Mouse (Mus musculus) neural tube, embryonic 11.5 days (tissue): Measurements from ENCODE around the gene Hpf1. TPM values are rescaled to one million over a fixed set of nuclear protein-coding genes. Genes with fewer than 3 reads are reported as not detected.

ENCODE experiments used
- ATAC-seq: fragments of 200-750 bp; cut with Nextera tagmentation; 2 replicates; pipeline ENCODE4 v1.8.0; 2017; ENCODE audit warnings: moderate number of reproducible peaks, mild to moderate bottlenecking, moderate TSS enrichment, moderate library complexity; ENCODE audit not compliant: insufficient read depth, low FRiP score, low TSS enrichment
- DNase-seq: peaks from one replicate; pipeline ENCODE4 v3.0.0-alpha.2; 2015; ENCODE audit warnings: low spot score
- H3K27ac ChIP-seq: fragments of 300-500 bp; sonication (generic); 2 replicates; pipeline ENCODE4 v1.5.1; 2014; ENCODE audit warnings: low read depth, mild to moderate bottlenecking, low read length
- H3K27me3 ChIP-seq: fragments of 300-500 bp; sonication (generic); 2 replicates; pipeline ENCODE4 v1.6.1; 2014; ENCODE audit warnings: mild to moderate bottlenecking, low read length, mixed read lengths; ENCODE audit not compliant: control insufficient read depth, insufficient read depth
- H3K36me3 ChIP-seq: fragments of 300-500 bp; sonication (generic); 2 replicates; pipeline ENCODE4 v1.6.1; 2014; ENCODE audit warnings: mild to moderate bottlenecking, low read length, moderate library complexity, mixed read lengths; ENCODE audit not compliant: control insufficient read depth, insufficient read depth
- H3K4me1 ChIP-seq: fragments of 300-500 bp; sonication (generic); 2 replicates; pipeline ENCODE4 v1.6.1; 2014; ENCODE audit warnings: low read length, mixed read lengths; ENCODE audit not compliant: control insufficient read depth, insufficient read depth
- H3K4me2 ChIP-seq: fragments of 300-500 bp; sonication (generic); 2 replicates; pipeline ENCODE4 v1.6.1; 2014; ENCODE audit warnings: low read depth, mild to moderate bottlenecking, moderate library complexity
- H3K4me3 ChIP-seq: fragments of 300-500 bp; sonication (generic); 2 replicates; pipeline ENCODE4 v1.5.1; 2014; ENCODE audit warnings: low read depth, low read length
- H3K9ac ChIP-seq: fragments of 300-500 bp; sonication (generic); 2 replicates; pipeline ENCODE4 v1.6.1; 2014; ENCODE audit warnings: mild to moderate bottlenecking, low read length
- H3K9me3 ChIP-seq: fragments of 300-500 bp; sonication (generic); 2 replicates; pipeline ENCODE4 v1.6.1; 2016; ENCODE audit warnings: low read length; ENCODE audit not compliant: control insufficient read depth
- WGBS: fragments of 180-500 bp; shearing (Covaris S2); extraction: QIAGEN DNeasy Blood & Tissue Kit; methylation state at CpG from one replicate; pipeline ENCODE4 v1.1.7; 2014; 5-methylcytosine and 5-hydroxymethylcytosine counted together
- polyA plus RNA-seq: library from polyadenylated mRNA; unstranded; fragments of >200 nt; fragmentation: Nextera tagmentation; extraction: Ambion mirVana; gene quantifications from 2 replicates; pipeline ENCODE4 v1.2.1, GENCODE M21; 2014

Gene Hpf1
- polyA plus RNA-seq, 1 experiment from 2014 or later, result 113 TPM

DNA sequence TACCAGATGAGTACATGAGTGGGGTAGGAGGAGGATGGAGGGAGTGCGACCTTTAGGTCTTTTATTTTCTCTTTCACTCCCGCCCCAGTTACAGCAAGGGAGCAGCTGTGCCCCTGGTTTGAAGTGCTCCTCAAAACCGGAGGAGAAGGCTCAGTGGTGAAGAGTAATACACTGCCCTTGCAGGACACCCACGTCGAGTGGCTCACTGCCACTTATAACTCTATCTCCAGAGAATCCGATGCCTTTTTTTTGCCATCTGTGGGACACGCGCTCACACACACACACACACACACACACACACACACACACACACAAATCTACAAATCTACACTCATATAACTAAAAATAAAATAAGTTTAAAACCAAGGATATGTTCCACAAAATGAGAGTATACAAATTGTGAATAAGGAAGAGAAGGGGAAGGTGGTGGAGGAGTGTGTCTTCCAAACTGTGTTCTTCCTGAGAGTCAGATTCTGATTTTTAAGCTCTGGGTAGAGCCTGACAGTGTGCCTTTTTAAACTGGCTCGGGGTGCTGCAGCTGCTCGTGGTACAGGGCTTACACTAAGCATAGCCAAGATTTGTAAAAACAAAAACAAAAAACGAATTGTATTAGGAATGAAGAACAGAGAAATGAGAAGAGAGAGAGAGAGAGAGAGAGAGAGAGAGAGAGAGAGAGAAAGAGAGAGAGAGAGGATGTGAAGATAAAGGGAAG is 931 bp upstream of the Hpf1 start:
- H3K4me2 ChIP-seq, result no peak overlapping the region
- H3K9ac ChIP-seq, result no peak overlapping the region
- DNase-seq, result no peak
- ATAC-seq, result no peak
- no peak overlapping the region for H3K27ac ChIP-seq
- H3K27me3 ChIP-seq, result no peaks in the 10 kb centered on the region
- WGBS, result 83% methylated on average over 11 of the region's 11 CpGs
- H3K4me3 ChIP-seq, result no peak overlapping the region
- H3K36me3 ChIP-seq, result no peaks in the 10 kb centered on the region
- H3K9me3 ChIP-seq, result no peaks in the 10 kb centered on the region
- H3K4me1 ChIP-seq, result 0 out of 2 replicates have a peak, but pooled peaks cover 9% of the 10 kb centered on the region

DNA sequence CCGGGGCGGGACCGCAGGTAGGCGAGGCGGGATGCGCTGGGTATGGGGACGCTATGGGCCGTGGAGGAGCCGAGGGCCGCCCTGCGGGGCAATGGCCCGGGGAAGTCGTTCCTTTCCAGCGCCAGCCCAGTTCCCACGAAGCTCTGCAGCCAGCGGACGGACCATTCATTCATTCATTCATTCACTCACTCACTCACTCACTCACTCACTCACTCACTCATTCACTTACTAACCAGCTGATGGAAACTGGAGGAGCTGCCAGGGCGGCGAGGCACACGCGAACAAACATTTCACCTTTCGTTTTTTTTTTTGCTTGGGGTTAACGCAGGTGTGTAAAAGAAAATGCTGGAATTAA is 279 bp downstream of the Hpf1 start:
- 2% methylated on average over 22 of the region's 23 CpGs for WGBS
- Histone ChIP-seq H3K9me3 (no peaks in the 10 kb centered on the region), H3K9ac (peak overlapping the region; percentile 73), H3K4me3 (peak overlapping the region; percentile 73), H3K36me3 (no peaks in the 10 kb centered on the region), H3K4me2 (peak overlapping the region; percentile 65), H3K27ac (no peak overlapping the region), H3K27me3 (no peaks in the 10 kb centered on the region), H3K4me1 (0 out of 2 replicates have a peak, but pooled peaks cover 9% of the 10 kb centered on the region)
- no peak for DNase-seq
- no peak for ATAC-seq

DNA sequence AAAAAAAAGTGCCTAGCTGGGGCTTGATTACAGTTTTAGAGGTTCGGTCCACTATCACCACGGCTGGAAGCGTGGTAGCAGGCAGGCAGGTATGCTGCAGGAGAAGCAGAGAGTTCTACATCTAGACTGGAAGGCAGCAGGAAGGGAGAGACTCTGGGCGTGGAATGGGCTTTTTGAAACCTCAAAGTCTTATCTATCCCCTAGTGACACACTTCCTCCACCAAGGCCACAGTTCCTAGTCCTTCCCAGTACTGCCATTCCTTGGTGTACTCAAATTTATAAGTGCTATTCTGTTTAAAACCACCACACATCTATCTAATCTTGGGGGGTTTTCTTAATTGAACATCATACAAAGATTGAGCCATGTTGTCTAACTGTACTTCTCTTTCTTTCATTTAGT is 1.5 kb downstream of the Hpf1 start:
- 0 out of 2 replicates have a peak, but pooled peaks cover 9% of the 10 kb centered on the region for H3K4me1 ChIP-seq
- no peaks in the 10 kb centered on the region for H3K27me3 ChIP-seq
- no peak overlapping the region for H3K27ac ChIP-seq
- H3K9me3 ChIP-seq, result no peaks in the 10 kb centered on the region
- no peak overlapping the region for H3K9ac ChIP-seq
- H3K4me2 ChIP-seq, result no peak overlapping the region; the same call in 1 of the 2 replicates
- ATAC-seq (no peak), DNase-seq (no peak)
- no peak overlapping the region for H3K4me3 ChIP-seq
- no peaks in the 10 kb centered on the region for H3K36me3 ChIP-seq
- 92% methylated on average over 4 of the region's 4 CpGs for WGBS

DNA sequence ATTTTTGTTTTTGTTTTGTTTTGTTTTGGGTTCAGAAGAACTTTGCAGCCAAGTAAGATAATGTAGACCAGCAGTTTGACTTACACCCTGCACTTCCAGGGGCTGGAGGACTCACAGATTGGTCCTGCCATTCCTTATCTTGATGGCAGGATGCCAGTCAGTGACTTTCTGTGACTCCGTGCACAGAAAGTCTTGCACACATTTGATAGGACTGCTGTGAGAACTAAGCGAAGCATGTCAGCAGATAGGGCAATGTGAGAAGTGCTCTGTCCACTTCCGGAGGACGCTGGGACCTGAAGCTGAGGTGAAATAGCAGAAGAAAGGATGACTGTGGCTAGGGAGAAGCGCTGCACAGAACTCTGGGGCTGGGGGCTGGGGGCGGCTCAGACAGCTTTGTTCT is 5.7 kb downstream of the Hpf1 start:
- Histone ChIP-seq H3K36me3 (no peaks in the 10 kb centered on the region; the same call in 1 of the 2 replicates), H3K27ac (no peak overlapping the region), H3K4me1 (0 out of 2 replicates have a peak, but pooled peaks cover 7% of the 10 kb centered on the region), H3K4me2 (no peak overlapping the region), H3K27me3 (no peaks in the 10 kb centered on the region), H3K9ac (no peak overlapping the region), H3K9me3 (no peaks in the 10 kb centered on the region), H3K4me3 (no peak overlapping the region)
- 89% methylated on average over 6 of the region's 6 CpGs for WGBS
- ATAC-seq (no peak), DNase-seq (no peak)

DNA sequence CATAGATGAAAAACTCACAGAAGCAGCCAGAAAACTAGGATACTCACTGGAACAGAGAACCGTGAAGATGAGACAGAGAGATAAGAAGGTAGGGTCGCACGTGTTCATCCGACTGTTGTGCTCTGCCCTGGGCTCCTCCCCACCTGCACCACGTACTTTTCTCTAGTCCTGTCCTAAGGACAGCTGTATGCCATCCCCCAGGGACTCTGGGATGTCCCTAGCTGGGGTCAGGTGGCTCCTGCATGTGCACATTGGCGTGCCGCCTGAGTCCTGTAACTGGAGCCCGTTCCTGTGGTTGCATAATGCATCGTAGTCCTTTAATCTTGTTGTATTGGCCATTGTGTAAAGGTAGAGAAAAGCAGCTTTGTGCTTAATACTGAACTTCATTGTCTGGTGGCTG is 9.9 kb downstream of the Hpf1 start:
- H3K27me3 ChIP-seq, result no peaks in the 10 kb centered on the region
- H3K9ac ChIP-seq, result no peak overlapping the region
- no peaks in the 10 kb centered on the region; the same call in 1 of the 2 replicates for H3K36me3 ChIP-seq
- H3K4me1 ChIP-seq, result no peaks in the 10 kb centered on the region
- no peak overlapping the region for H3K4me3 ChIP-seq
- H3K27ac ChIP-seq, result no peak overlapping the region
- WGBS, result 86% methylated on average over 9 of the region's 9 CpGs
- ATAC-seq (peak; percentile 35; the same call in 1 of the 2 replicates), DNase-seq (no peak)
- H3K9me3 ChIP-seq, result no peaks in the 10 kb centered on the region
- H3K4me2 ChIP-seq, result no peak overlapping the region

DNA sequence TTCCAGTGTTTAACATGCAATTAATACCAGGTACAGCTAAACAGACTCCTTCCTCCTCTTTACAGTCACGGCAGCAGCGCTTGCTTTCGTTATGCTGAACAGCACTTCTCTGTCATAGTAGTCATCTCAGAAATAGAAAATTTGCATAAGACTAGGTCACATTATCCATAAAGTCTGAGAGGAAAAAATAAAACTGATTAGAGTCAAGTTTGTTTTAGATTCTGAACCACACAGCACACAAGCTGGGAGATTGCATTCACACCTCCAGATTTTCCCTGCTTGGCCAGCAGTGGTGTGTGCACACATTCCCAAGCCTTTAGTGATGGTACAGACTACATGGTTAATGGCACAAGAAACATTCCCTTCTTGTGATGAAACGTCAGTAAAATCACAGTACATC is 21.9 kb downstream of the Hpf1 start:
- no peak overlapping the region for H3K4me2 ChIP-seq
- no peak overlapping the region for H3K4me3 ChIP-seq
- no peak overlapping the region for H3K9ac ChIP-seq
- H3K27me3 ChIP-seq, result no peaks in the 10 kb centered on the region
- H3K27ac ChIP-seq, result no peak overlapping the region
- ATAC-seq (no peak), DNase-seq (no peak)
- H3K9me3 ChIP-seq, result no peaks in the 10 kb centered on the region
- H3K36me3 ChIP-seq, result no peaks in the 10 kb centered on the region
- 86% methylated on average over 4 of the region's 4 CpGs for WGBS
- H3K4me1 ChIP-seq, result no peaks in the 10 kb centered on the region

- WGBS, result 49% methylated on average over 10 of the region's 10 CpGs
These were observed 22.3 kb downstream of the Hpf1 start for GRCm38 (mm10) chr8:60912554-60912953.

GRCm38 (mm10) chr8:60919069-60919468 is 28.9 kb downstream of the Hpf1 start:
- WGBS, result 89% methylated on average over 3 of the region's 3 CpGs
- Histone ChIP-seq H3K4me3 (no peak overlapping the region), H3K36me3 (no peaks in the 10 kb centered on the region), H3K4me1 (no peaks in the 10 kb centered on the region), H3K27me3 (no peaks in the 10 kb centered on the region), H3K4me2 (no peak overlapping the region), H3K9me3 (no peaks in the 10 kb centered on the region), H3K9ac (no peak overlapping the region), H3K27ac (no peak overlapping the region)
- ATAC-seq (no peak), DNase-seq (no peak)

More at GRCm38 (mm10) chr8:60912554-60912953, 22.3 kb downstream of the Hpf1 start:
- H3K4me3 ChIP-seq, result no peak overlapping the region
- H3K36me3 ChIP-seq, result no peaks in the 10 kb centered on the region
- H3K9ac ChIP-seq, result no peak overlapping the region
- DNase-seq (no peak), ATAC-seq (no peak)
- no peak overlapping the region for H3K4me2 ChIP-seq
- no peaks in the 10 kb centered on the region for H3K27me3 ChIP-seq
- no peaks in the 10 kb centered on the region for H3K4me1 ChIP-seq
- no peak overlapping the region for H3K27ac ChIP-seq
- H3K9me3 ChIP-seq, result no peaks in the 10 kb centered on the region

GRCm38 (mm10) chr8:60920176-60920575 is 30.0 kb downstream of the Hpf1 start:
- no peak for DNase-seq
- Histone ChIP-seq H3K27me3 (no peaks in the 10 kb centered on the region), H3K4me2 (no peak overlapping the region), H3K27ac (no peak overlapping the region), H3K4me3 (no peak overlapping the region), H3K4me1 (no peaks in the 10 kb centered on the region), H3K9me3 (no peaks in the 10 kb centered on the region), H3K36me3 (no peaks in the 10 kb centered on the region), H3K9ac (no peak overlapping the region)
- 90% methylated on average over 4 of the region's 4 CpGs for WGBS
- ATAC-seq, result no peak
